Mouse (Mus musculus): ENCODE results near the gene Cdc42se2.

Cdc42se2 gene

DNA sequence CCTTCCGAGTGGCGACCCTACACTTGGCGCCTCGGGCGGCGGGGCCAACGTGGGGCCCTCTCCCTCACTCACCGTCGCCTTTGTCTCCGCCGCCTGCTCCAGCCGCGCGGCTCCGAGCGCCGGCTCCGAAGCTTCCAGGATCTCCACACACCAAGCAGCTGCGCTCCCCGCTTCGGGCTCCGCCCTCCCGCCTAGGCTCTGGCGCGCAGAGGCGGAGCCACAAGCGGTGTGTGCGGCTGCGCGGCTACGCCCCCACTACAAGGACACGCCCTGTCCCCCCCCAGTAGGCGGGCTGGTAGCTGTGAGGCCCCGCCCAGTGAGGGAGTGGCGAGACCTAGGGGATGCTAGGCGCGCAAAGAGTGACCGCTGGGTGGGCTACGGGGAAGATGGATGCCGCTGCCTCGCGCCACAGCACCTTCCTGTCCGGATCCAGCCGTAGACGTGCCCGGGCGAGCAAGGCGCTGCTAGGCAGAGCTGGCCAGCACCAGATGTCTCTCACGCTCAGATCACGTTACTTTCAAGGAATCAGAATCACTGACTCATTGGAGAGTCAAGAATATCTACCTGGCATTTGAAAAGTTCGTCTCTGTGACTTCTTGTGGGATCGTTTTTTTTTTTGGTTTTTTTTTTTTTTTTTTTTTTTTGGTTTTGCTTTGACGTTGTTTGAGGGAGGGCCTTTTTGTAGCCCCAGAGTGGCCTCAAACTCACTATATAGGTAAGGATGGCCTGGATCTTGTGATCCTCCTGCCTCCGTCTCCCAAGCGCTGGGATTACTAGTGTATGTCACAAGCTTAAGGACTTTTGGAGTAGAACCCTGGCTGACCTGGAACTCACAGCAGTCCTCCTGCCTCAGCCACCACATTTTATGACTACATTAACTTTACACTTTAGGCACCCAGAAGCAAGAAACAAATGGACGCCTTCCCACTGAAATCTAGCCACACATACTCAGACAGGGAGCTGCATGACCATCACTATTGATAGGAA lies at the start of gene Cdc42se2:
TSS of gene Cdc42se2 (minus strand) at position 188 of the 987 bp plus-strand sequence.
- DNase-seq (ENCODE audit: low read depth) = peak; percentile 84

DNA sequence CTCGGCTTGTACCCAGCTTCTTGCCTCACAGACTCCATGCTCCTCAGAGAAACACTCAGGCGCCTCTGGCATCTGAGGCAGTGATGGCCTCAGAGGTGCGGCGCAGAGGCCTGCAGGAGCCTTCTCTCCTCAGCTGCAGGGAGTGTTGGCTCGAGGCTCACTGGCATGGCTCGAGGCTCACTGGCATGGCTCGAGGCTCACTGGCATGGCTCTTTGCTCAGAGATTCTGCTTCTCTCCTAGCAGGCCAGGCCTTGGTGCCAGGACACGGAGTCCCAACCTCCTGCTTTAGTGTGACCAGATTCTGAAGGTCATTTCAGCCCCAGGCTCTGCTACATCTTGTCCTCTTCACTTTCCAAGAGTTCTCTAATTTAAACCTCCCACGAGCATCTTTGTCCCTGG lies 48.6 kb upstream of the Cdc42se2 start:
- no peak for DNase-seq (ENCODE audit: low read depth)

DNA sequence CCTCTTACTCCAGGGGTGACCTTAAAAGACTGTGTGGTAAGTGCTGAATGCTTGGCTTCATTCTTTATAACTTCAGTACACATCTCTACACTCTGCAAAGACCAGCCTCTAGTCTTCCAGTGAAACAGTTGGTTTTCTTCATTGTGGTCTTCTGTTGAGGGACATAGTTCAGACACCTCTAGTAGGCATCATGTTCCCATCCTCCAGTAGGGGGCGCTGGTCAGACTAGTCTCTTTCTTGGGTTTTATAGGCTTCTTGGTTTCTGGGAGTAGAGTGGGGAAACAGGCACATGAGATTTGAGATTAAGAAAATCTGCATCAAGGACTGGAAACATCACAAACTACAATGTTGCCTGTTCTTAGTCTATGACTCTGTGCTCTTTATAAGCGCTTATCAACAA lies 47.1 kb upstream of the Cdc42se2 start:
- no peak for DNase-seq (ENCODE audit: low read depth)

DNA sequence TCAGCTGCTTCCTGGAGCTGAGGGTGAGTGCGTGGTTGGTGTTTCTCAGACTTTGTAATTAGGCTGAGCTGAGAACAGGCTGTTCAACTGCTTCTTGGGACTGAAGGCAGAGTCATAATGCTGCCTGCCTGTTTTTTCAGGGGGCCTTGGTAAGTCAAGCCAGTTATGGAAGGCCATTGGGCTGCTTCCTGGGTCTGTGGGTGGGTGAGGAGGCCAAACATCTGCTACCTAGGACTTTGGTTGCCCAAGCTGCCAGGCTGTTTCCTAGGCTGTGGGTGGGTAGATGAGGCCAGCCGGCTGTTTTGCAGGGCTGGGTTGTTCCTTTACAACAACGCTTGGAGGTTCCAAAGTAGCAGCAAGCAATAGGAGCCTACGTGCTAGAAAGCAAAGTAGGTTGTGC lies 46.4 kb upstream of the Cdc42se2 start:
- DNase-seq (ENCODE audit: low read depth) = no peak

DNA sequence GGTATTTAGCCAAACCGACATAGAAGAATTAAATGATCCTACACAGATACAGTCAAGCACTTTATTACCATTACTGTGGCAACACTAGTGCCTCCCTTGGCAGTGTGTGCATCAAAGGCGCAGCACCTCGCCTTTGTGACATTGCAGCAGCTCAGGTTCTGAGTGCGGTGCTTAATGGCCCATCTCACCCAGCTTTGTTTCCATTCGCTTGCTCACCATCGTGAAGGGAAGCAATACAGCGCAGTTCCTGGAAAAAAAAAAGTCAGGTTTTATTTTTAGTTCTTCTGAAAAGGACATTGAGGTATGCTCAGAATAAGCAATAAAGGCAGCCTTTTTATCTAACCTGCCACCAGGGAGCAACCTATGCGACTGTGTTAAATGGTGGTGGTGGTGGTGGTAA lies 39.3 kb upstream of the Cdc42se2 start:
- DNase-seq (ENCODE audit: low read depth) = no peak

DNA sequence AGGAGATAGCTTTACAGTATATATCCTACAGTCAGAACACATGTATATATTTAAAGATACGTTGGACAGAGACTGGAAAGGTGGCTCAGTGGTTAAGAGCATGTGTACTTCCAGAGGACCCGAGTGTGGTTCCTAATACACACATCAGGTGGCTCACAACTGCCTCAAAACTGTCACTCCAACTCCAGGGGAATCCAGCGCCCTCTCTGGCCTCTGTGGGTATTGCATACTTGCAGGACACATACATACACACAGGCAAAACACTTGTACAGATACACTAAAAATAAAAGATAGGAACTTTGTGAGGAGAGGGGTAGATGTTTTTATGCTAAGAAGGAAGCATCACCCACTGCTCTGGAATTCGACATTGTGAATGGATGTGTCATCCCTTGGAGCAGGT lies 38.3 kb upstream of the Cdc42se2 start:
- no peak for DNase-seq (ENCODE audit: low read depth)

DNA sequence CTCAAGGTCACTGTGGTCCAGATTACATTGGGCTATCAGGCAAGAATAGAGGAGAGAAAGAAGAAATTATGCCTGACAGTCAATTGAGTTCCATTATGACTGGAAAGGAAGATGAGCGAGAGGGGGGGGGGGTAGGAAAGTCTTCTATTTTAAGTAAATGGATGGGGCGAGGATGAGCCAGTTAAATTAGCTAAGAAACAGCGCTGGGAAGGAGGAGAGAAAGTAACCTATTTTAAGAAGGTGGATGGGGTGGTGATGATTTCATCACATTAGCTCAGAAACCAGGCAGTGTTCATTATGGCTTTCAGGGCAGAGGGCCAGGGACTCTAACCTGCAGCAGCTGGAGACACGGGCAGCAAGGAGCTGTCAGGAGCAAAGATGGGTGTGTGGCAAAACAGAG lies 36.0 kb upstream of the Cdc42se2 start:
- DNase-seq (ENCODE audit: low read depth) = no peak

DNA sequence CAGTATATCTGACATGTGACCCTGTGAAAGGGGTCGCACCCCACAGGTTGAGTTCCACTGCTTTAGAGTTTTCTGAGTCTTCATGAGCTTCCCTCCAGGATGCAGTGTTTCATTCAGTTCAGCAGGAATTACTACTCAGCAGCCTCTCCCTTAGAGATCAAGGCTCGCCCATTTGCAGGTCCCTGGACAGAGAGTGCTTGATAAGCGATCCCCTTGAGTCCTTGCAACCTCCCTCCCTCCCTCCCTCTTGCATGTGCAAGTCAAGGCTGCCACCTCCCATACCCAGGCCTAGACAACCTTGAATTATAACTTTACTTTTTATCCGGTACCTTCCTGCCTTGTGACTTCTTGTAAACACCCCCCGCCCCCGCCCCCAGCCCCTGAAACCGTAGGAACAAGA lies 32.0 kb upstream of the Cdc42se2 start:
- DNase-seq (ENCODE audit: low read depth) = no peak

DNA sequence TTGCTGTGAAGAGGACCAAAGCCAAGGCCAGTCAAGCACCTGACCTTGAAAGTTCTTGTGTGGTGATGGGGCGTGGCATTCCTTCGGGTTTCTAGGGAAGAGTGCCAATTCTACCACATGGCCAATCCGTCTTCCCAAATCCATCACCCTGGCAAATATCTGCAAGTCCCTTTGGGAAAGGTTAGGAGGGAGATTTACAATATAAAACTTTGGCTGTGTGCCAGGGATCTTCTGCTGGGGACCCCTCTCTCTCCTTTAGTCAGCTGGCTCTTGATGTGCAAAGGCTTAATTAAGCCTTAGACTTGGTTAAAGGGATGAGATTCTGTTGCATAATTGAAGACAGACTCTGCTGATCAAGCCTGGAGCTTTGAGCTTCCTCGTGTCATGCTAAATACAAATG lies 30.0 kb upstream of the Cdc42se2 start:
- DNase-seq (ENCODE audit: low read depth) = no peak

DNA sequence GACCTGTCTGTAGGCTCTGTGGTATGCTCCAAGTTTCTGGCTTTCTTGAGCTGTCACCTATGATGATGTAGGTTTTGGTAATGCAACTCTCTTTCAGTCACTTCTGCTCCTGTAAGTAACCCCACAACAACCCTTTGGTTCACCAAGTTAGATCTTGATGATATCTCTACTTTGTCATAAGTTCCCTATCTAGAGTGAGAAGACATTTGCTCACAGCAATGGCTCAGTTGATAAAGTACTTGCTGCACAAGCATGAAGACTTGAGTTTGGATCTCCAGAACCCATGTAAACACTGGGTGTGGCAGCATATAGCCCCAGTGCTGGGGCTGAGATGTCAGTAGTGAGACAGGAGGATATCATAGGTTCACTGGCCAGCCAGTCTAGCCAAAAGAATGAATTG lies 28.2 kb upstream of the Cdc42se2 start:
- DNase-seq (ENCODE audit: low read depth) = no peak

DNA sequence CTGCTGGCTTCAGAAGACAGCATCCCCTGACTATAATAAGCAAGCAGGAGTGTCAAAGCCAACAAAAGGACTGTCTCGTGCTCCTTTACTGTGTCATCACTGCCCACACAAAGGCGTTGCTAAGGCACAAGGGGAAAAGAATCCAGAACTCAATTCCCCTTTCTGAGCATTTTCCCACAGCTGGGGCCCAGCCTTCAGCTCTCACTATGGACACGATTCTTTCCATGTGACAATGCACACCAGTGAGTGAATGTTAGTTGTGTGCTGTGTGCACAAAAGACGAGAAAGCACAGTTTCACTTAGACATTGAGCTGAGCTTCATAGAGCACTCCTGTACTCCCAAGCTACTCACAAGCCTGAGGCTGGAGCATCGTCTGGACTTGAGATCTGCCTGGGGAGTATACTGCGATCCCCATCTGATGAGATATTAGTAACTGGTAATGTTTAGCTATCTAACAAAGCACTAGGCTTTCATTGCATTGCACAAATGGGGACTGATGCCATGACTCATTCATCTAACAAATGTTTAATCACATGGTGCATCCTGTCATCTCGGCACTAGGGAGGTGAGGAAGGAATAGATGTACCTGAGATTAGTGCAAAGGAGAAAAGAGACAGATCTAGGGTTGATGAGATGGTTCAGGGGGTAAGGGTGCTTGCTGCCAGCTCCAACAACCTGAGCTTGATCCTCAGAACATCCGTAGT lies 25.5 kb upstream of the Cdc42se2 start:
- peak; percentile 32 for DNase-seq (ENCODE audit: low read depth)

DNA sequence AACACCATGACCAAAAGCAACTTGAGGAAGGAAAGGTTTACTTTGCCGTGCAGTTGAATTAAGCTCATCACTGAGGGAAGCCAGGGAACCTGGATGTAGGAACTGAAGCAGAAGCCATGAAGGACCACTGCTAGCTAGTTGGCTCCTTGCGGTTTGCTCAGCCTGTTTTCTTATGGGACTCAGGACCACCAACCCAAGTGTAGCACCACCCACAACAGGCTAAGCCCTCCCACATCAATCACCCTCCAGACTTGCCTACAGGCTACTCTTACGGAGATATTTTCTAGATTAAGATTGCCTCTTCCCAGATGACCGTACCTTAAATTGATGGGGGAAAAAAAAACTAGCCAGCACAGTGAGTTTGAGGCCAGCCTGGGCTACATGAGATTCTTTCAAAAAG lies 24.8 kb upstream of the Cdc42se2 start:
- DNase-seq (ENCODE audit: low read depth) = no peak

DNA sequence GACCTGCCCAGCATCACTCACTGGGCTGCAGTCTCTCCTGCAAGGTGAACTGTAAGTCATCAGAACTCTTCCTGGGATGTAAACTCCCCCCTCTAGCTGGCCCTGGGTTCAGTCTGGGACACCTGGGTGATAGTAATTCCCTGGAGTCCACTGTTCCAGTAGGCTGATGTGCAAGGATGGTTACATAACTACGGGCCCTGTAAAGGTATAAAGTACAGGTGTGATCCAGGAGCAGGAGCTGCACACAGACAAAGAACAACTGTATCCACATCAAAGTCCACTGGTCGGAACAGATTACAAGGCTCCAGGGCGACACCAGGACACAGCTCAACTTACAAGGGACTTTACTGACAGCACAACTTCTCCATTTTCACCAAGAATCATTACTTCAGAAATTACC lies 23.6 kb upstream of the Cdc42se2 start:
- no peak for DNase-seq (ENCODE audit: low read depth)

DNA sequence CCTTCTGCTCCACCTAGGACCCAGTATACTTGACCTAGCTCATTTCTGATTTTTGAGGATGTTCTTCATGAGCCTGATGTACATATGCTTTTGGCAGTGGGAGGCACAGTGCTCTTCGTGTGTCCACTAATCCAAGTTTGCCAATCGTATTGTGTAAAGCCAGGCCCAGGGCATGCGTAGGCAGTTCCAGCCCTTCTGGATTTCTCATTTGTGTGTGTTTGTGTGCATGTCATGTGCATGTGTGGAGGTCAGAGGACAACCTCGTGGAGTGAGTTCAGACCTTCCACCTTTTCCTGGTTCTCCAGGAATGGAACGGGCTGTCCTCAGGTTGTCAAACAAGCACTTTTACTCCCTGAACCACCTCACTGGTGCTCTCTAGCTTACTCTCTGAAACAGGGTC lies 22.1 kb upstream of the Cdc42se2 start:
- DNase-seq (ENCODE audit: low read depth) = no peak

DNA sequence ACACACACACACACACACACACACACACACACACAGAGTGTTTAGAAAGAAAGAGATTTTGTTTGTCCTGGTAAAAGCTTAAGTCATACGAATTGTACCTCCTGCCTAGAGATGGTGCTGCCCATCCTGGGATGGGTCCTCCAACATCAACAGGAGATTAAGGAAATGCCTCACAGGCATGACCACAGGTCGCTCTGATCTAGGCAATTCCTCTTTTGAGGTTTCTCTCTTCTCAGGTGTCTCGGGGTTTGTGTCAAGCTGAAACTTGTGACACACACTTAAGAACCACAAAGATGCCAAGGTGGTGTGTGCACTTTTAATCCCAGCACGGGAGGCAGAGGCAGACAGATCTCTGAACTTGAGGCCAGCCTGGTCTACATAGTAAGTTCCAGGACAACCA lies 20.7 kb upstream of the Cdc42se2 start:
- DNase-seq (ENCODE audit: low read depth) = no peak

DNA sequence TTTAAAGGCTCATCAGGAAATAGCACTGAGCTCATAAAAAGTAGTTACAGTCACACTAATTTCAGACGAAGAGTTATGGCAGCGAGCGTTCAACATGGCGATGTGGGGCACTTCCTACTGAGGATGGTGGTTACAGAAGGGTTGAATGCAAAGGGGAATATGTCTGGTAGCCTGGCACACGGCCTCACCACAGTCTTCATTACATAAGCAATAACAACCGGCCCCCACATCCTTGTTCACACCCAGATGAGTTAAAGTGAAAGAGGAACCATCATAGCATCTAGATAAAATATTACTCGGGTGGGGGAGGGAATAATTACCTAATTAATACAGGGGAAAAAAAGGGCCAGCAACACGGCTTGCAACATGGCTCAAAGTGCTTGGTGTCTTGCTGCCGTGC lies 20.2 kb upstream of the Cdc42se2 start:
- DNase-seq (ENCODE audit: low read depth) = no peak

DNA sequence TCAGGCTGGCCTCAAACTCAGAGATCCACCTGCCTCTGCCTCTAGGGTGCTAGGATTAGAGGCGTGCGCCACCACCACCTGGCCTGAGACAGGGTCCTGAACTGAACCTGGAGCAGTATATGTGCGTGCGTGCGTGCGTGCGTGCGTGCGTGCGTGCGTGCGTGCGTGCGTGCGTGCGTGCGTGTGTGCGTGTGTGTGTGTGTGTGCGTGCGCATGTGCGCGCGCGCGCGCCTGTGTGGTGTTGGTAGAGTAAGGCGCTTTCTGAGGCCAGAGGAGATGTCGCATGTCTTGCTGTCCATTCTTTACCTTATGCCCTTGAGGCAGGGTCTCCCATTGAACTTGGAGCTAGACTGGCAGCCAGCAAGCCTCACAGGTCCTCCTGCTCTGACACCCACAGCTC lies 19.4 kb upstream of the Cdc42se2 start:
- no peak for DNase-seq (ENCODE audit: low read depth)

DNA sequence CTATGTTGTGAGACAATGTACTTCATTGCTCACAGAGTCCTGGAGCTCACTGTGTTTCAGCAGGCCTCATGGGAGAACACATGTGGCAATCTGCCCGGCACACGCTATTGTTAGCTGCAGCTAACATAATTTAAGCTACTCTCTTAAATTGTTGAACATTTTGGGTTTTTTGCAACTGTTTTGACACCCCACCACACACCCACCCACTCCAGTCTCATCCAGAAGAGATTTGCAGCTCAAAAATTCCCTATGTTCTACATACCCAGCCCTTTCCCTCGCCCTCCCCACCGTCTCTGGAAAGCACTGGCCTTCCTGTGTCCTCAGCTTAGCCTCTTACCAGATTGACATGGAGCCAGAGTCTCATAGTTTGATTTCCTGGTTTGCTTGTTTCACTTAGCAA lies 17.7 kb upstream of the Cdc42se2 start:
- no peak for DNase-seq (ENCODE audit: low read depth)

DNA sequence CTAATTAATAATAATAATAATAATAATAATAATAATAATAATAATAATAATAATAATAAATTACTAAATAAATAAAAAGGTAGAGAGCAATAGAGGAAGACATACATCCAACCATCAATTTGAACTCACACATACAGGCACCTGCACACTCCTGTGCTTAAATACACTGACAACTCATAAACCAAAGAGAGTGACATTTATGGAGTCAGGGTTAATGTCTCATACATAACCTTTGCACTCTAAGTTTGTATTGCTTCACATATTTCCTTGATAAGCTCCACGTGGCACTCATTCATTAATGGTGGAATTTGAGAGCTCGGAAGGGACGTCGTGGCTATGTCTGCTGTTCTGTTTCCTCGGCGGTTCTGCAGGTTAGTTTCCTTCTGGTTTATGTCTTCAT lies 15.1 kb upstream of the Cdc42se2 start:
- DNase-seq (ENCODE audit: low read depth) = no peak

DNA sequence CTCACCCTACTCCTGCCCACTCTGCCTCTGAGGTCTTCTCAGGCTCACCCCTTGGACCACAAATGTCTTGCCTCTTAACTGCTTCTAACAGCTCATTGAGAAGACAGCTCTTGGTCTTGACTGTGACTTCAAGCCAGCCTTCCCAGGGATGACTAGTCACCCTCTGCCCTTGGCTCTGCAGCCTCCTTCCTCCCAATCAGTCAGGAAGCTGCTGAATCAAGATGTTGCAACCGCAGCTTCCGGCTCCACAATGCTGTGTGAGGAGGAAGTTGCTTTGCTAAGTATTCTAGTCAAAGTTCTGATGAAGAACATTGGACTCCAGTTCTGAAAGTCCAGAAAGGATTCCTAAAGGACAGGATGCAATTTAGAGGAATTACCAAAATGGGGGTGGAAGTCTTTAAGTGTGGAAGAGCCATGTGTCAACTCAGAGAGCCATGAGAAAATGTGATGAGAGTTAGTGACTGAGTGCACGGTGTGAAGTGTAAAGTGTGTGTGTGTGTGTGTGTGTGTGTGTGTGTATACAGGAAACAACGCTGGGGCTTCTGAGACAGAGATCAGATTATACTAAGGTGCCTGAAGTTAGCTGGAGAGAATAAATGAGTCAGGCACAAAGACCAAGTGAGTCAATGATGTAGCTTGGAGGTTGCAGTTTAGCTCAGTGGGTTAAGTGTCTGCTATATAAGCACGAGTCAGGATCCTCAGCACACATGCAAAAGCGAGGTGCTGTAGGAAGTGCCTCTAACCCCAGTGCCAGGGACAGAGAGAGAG lies 14.5 kb upstream of the Cdc42se2 start:
- no peak for DNase-seq (ENCODE audit: low read depth)

DNA sequence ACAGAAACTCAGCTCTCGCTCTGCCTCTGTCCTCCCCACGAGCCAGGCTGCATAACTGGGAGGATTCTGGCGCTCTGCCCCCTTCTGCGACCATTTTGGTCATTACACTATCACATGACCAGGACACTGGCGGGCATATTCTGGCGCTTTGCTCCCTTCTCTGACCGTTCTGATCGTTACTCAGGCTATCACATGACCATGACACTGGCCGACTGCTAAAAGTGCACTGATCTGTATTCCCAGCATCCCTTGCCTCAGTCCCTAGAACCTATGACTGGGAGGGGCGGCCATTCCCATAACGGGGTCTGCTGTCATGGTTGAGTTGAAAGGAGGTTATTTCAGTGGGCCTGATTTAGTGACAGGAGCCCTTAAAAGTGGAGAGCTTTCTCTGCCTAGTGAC lies 9.1 kb upstream of the Cdc42se2 start:
- no peak for DNase-seq (ENCODE audit: low read depth)

DNA sequence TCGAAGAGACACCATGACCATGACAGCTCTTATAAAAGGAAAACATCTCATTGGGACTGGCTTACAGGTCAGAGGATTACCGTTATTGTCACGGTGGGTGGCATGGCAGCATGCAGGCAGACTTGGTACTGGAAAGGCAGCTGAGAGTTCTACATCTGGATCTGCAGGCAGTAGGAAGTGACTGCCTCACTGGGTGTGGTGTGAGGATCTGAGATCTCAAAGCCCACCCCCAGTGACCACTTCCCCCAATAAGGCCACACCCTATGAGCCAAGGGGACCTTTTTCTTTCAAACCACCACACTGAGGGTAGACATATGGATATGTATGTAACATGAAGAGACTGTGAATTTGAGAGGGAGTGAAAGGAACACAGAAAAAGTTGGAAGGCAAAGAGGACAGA lies 7.2 kb upstream of the Cdc42se2 start:
- no peak for DNase-seq (ENCODE audit: low read depth)

DNA sequence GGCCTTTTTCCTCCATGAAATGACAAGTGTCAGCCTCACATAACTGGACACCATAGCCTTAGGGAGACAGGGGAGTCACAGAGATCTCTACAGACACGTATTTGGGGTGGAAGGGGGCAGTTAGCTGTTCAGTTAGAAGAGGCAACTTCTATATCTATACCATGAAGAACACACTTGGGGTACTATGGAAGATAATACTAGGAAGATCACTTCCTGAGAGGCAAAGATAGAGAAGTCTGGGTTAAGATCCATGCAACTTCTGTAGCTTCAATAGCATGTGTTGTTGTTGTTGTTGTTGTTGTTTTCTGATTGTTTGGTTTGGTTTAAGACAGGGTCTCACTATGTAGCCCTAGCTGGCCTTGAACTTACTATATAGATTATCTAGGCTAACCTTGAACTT lies 5.7 kb upstream of the Cdc42se2 start:
- DNase-seq (ENCODE audit: low read depth) = no peak

Data from fibroblast of lung, adult 2 months (primary cell).